Mouse (Mus musculus) spleen, postnatal 36 days (tissue): ENCODE data around the gene Gm11492.

Experiments
- DNase-seq, 2 experiments: peaks; one replicate each; pipeline ENCODE4 v3.0.0; 2022; ENCODE audit warnings: low spot score in 2 of 2, mixed read lengths in 1 of 2

The Gm11492 gene

GRCm38 (mm10) chr11:87599395-87600089 is 33.1 kb downstream of the Gm11492 start:
- DNase-seq, result no peak

- DNase-seq, result no peak
These were observed 33.9 kb downstream of the Gm11492 start for GRCm38 (mm10) chr11:87600322-87600853.

- no peak for DNase-seq
These were observed 35.8 kb downstream of the Gm11492 start for GRCm38 (mm10) chr11:87602234-87602633.

- DNase-seq, result no peak
These were observed 37.1 kb downstream of the Gm11492 start for GRCm38 (mm10) chr11:87603571-87603970.

- DNase-seq, result no peak
These were observed 42.8 kb downstream of the Gm11492 start for GRCm38 (mm10) chr11:87609264-87609663.

GRCm38 (mm10) chr11:87611547-87611946 is 45.1 kb downstream of the Gm11492 start:
- DNase-seq, result no peak

- no peak for DNase-seq
These were observed 47.5 kb downstream of the Gm11492 start for GRCm38 (mm10) chr11:87613972-87614371.

- no peak for DNase-seq
These were observed 49.1 kb downstream of the Gm11492 start for GRCm38 (mm10) chr11:87615551-87615950.

GRCm38 (mm10) chr11:87615952-87616351 is 49.5 kb downstream of the Gm11492 start:
- DNase-seq, result no peak

- DNase-seq, result no peak
These were observed 50.5 kb downstream of the Gm11492 start, which contains the start of gene Hsf5 for GRCm38 (mm10) chr11:87616790-87617474. Gene Hsf5 (plus strand): TSS chr11:87617164.

- no peak for DNase-seq
These were observed 51.2 kb downstream of the Gm11492 start for GRCm38 (mm10) chr11:87617606-87618005.
